Mouse (Mus musculus) bone marrow macrophage, adult 2 months (primary cell): ENCODE measurements around the gene Prl2c3. TPM values are rescaled to one million over a fixed set of nuclear protein-coding genes. Genes with fewer than 3 reads are reported as not detected.

ENCODE experiments used
- polyA plus RNA-seq: library from polyadenylated mRNA; stranded (reverse); fragments of >200 nt; gene quantifications from 2 replicates; pipeline ENCODE4 v1.2.4, GENCODE M21; 2012; ENCODE audit not compliant: missing spikeins, insufficient read depth, insufficient read length

Prl2c3 gene
- polyA plus RNA-seq, 1 experiment = not detected

Other genes with a start within 250 kb of the Prl2c3 start
- 24.1 and 26.2 TPM in 2 replicates for gene Ero1lb, start 234.2 kb downstream of the Prl2c3 start, polyA plus RNA-seq
- not detected in 2 replicates for gene Prl2c2, start 205.3 kb upstream of the Prl2c3 start, polyA plus RNA-seq